Mouse (Mus musculus): ENCODE measurements at regions not wholly inside any gene's neighbourhood (a gene's known extent, or its start where the extent isn't known, plus 50 kb on each side); places are given as distances from the start of the nearest gene placed in this dataset.

- H3K9me3 ChIP-seq (ENCODE audit: control insufficient read depth, low read length): no peaks in the 10 kb centered on the region
- WGBS: 61% methylated on average over 5 of the region's 5 CpGs
- H3K4me1 ChIP-seq (replicated peaks; ENCODE audit: control insufficient read depth, insufficient read depth, low read length): 0 out of 2 replicates have a peak, but pooled peaks cover 6% of the 10 kb centered on the region
- no peak overlapping the region for H3K9ac ChIP-seq
- H3K27me3 ChIP-seq (ENCODE audit: control insufficient read depth, insufficient read depth, low read length): no peaks in the 10 kb centered on the region
- peak; percentile 43 for DNase-seq (ENCODE audit: low spot score)
- H3K27ac ChIP-seq: no peak overlapping the region
- no peaks in the 10 kb centered on the region for H3K36me3 ChIP-seq (replicated peaks; ENCODE audit: control insufficient read depth, insufficient read depth)
- no peak for ATAC-seq (ENCODE audit: low FRiP score)
- H3K4me3 ChIP-seq (replicated peaks; ENCODE audit: low read length): no peak overlapping the region
- H3K4me2 ChIP-seq (replicated peaks): no peak overlapping the region
Observed at GRCm38 (mm10) chr5:126599561-126599960, 642.0 kb upstream of the Tmem132c start.

DNA sequence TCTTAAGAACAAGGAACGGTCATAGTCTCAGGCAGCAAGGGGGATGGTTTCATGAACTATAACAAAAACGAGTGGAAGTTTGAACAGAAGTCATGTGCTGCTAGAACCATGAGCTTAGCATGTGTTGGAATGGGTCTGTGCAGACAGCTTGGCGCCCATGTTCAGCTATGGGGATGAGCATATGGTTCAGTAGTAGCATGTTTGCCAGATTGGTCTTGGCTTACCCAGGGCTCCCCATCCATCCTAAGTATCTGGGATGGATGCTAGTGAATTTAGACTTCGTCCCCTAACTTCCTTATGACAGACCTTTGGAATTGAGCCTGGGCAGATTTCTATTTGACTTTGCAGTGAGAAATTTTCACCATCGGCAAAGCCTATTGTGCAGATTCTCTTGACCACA, 634.9 kb upstream of the Tmem132c start:
- DNase-seq (ENCODE audit: low spot score) (no peak), ATAC-seq (ENCODE audit: low FRiP score) (no peak)
- no peaks in the 10 kb centered on the region for H3K27me3 ChIP-seq (ENCODE audit: control insufficient read depth, insufficient read depth, low read length)
- no peak overlapping the region for H3K27ac ChIP-seq
- no peaks in the 10 kb centered on the region for H3K36me3 ChIP-seq (replicated peaks; ENCODE audit: control insufficient read depth, insufficient read depth)
- H3K9ac ChIP-seq: no peak overlapping the region
- 89% methylated on average over 5 of the region's 5 CpGs for WGBS
- H3K4me2 ChIP-seq (replicated peaks): no peak overlapping the region
- H3K9me3 ChIP-seq (ENCODE audit: control insufficient read depth, low read length): no peaks in the 10 kb centered on the region
- no peaks in the 10 kb centered on the region for H3K4me1 ChIP-seq (replicated peaks; ENCODE audit: control insufficient read depth, insufficient read depth, low read length)
- H3K4me3 ChIP-seq (replicated peaks; ENCODE audit: low read length): no peak overlapping the region

DNA sequence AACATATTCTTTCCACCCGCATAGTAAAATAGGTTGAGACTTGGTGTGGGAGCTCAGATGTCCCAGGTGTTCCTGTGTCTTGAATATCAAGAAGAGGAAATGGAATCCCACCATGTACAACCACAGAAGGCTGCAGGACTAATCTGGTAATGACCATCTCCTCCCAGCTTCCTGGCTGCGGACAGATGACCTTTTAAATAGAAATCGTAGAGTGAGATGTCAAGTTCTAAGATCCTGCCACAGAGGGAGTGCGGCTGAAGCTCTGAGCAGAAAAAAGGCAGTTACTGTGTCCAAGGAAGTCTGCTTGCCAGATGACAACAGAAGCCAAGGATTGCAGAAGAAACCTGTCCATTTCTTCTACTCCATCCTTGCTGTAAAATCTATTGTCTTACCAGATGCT, 629.0 kb upstream of the Tmem132c start:
- ATAC-seq (ENCODE audit: low FRiP score) (no peak), DNase-seq (ENCODE audit: low spot score) (no peak)
- Histone ChIP-seq H3K4me1 (replicated peaks; ENCODE audit: control insufficient read depth, insufficient read depth, low read length) (no peaks in the 10 kb centered on the region), H3K9me3 (ENCODE audit: control insufficient read depth, low read length) (no peaks in the 10 kb centered on the region), H3K4me2 (replicated peaks) (no peak overlapping the region), H3K27ac (no peak overlapping the region), H3K27me3 (ENCODE audit: control insufficient read depth, insufficient read depth, low read length) (no peaks in the 10 kb centered on the region), H3K9ac (no peak overlapping the region), H3K36me3 (replicated peaks; ENCODE audit: control insufficient read depth, insufficient read depth) (no peaks in the 10 kb centered on the region), H3K4me3 (replicated peaks; ENCODE audit: low read length) (no peak overlapping the region)
- 93% methylated on average over 4 of the region's 4 CpGs for WGBS

DNA sequence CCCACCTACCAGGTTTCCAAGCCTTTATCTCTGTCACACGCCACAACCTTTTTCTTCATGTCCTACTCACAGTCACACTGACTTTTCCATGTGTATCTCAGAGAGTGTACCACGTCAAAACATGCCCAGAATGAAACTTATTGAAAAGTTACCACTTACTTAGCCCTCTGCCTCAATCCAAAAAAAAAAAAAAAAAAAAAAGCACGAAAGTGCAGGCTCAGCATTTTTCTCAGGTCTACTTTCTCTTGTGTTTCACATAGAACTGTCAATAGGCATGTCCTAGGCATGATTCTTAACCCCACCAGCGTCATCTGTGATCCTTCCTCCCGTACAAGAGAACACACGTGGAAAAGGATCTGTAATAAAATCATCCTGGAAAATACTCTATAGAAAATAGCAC, 619.1 kb upstream of the Tmem132c start:
- Histone ChIP-seq H3K9ac (no peak overlapping the region), H3K4me3 (replicated peaks; ENCODE audit: low read length) (no peak overlapping the region), H3K36me3 (replicated peaks; ENCODE audit: control insufficient read depth, insufficient read depth) (no peaks in the 10 kb centered on the region), H3K9me3 (ENCODE audit: control insufficient read depth, low read length) (no peaks in the 10 kb centered on the region), H3K4me2 (replicated peaks) (no peak overlapping the region), H3K4me1 (replicated peaks; ENCODE audit: control insufficient read depth, insufficient read depth, low read length) (no peaks in the 10 kb centered on the region), H3K27me3 (ENCODE audit: control insufficient read depth, insufficient read depth, low read length) (no peaks in the 10 kb centered on the region), H3K27ac (no peak overlapping the region)
- WGBS: 84% methylated on average over 6 of the region's 6 CpGs
- no peak for ATAC-seq (ENCODE audit: low FRiP score)
- no peak for DNase-seq (ENCODE audit: low spot score)

DNA sequence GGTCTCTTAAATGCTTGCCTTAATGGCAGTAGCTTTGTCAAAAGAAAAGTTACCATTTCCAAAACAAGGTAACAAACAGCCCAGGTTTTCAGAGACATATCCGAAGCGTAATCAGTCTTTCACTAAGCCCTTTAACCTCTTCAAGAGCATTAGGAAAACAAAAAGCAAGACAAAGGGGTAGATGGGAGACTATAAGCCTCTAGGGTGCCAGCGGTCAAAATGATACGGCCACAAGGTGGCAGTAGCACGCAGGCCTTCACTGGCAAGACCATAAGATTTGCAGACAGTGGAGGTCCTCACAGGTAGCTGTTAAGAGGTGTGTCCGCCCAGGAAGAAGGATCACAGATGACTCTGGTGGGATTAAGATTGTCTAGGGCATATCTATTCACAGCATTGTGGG, 618.4 kb upstream of the Tmem132c start:
- Histone ChIP-seq H3K4me1 (replicated peaks; ENCODE audit: control insufficient read depth, insufficient read depth, low read length) (no peaks in the 10 kb centered on the region), H3K9ac (no peak overlapping the region), H3K36me3 (replicated peaks; ENCODE audit: control insufficient read depth, insufficient read depth) (no peaks in the 10 kb centered on the region), H3K4me3 (replicated peaks; ENCODE audit: low read length) (no peak overlapping the region), H3K4me2 (replicated peaks) (no peak overlapping the region), H3K9me3 (ENCODE audit: control insufficient read depth, low read length) (no peaks in the 10 kb centered on the region), H3K27me3 (ENCODE audit: control insufficient read depth, insufficient read depth, low read length) (no peaks in the 10 kb centered on the region), H3K27ac (no peak overlapping the region)
- no peak for ATAC-seq (ENCODE audit: low FRiP score)
- 11% methylated on average over 6 of the region's 6 CpGs for WGBS
- peak; percentile 68 for DNase-seq (ENCODE audit: low spot score)

DNA sequence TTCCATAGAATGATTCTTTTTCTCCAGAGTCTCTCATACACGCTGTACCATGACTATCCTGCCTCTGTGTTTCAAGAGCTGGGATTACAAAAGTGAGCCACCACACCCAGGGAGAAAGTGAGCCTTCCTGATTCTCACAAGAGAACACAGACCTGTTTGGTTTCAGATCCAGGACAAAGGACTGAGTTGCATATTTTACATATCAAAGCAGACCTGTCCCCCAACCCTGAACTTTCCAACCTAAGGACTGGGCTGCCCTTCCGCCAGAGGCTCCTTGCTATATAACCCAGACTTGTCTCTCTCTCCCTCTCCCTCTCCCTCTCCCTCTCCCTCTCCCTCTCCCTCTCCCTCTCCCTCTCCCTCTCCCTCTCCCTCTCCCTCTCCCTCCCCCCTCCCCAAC, 611.8 kb upstream of the Tmem132c start:
- Histone ChIP-seq H3K4me2 (replicated peaks) (no peak overlapping the region), H3K9me3 (ENCODE audit: control insufficient read depth, low read length) (no peaks in the 10 kb centered on the region), H3K4me3 (replicated peaks; ENCODE audit: low read length) (no peak overlapping the region), H3K9ac (no peak overlapping the region), H3K27me3 (ENCODE audit: control insufficient read depth, insufficient read depth, low read length) (no peaks in the 10 kb centered on the region), H3K36me3 (replicated peaks; ENCODE audit: control insufficient read depth, insufficient read depth) (no peaks in the 10 kb centered on the region), H3K27ac (no peak overlapping the region), H3K4me1 (replicated peaks; ENCODE audit: control insufficient read depth, insufficient read depth, low read length) (no peaks in the 10 kb centered on the region)
- WGBS: 22% methylated on average over 2 of the region's 2 CpGs
- no peak for DNase-seq (ENCODE audit: low spot score)
- no peak for ATAC-seq (ENCODE audit: low FRiP score)

GRCm38 (mm10) chr5:126650415-126650814, 591.2 kb upstream of the Tmem132c start:
- no peaks in the 10 kb centered on the region for H3K27me3 ChIP-seq (ENCODE audit: control insufficient read depth, insufficient read depth, low read length)
- no peak for DNase-seq (ENCODE audit: low spot score)
- H3K9me3 ChIP-seq (ENCODE audit: control insufficient read depth, low read length): no peaks in the 10 kb centered on the region
- H3K36me3 ChIP-seq (replicated peaks; ENCODE audit: control insufficient read depth, insufficient read depth): no peaks in the 10 kb centered on the region
- WGBS: 79% methylated on average over 7 of the region's 7 CpGs
- H3K9ac ChIP-seq: no peak overlapping the region
- H3K4me1 ChIP-seq (replicated peaks; ENCODE audit: control insufficient read depth, insufficient read depth, low read length): no peaks in the 10 kb centered on the region
- no peak for ATAC-seq (ENCODE audit: low FRiP score)
- no peak overlapping the region for H3K4me3 ChIP-seq (replicated peaks; ENCODE audit: low read length)
- no peak overlapping the region for H3K27ac ChIP-seq
- H3K4me2 ChIP-seq (replicated peaks): no peak overlapping the region

DNA sequence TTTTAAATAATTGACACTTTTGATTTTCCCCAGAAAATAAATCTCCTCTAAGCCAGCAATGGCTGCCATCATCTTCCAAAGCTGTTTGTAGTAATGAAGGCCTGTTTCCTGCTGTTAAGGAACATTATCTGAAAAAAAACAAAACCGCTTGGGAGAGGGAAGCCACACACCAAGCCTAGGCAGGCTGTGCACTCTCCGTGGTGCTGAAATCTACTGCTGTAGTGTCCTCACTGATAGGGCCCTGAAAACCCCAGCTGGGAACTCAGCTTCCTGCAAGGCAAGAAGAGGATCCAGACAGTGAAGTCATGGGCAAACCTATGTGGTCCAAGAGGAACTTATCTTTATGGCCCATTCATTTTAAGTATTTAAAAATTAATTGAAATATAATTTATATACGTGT, 590.2 kb upstream of the Tmem132c start:
- ATAC-seq (ENCODE audit: low FRiP score): no peak

GRCm38 (mm10) chr5:126662648-126663047, 579.0 kb upstream of the Tmem132c start:
- DNase-seq (ENCODE audit: low spot score): no peak
- no peak overlapping the region for H3K27ac ChIP-seq
- ATAC-seq (ENCODE audit: low FRiP score): no peak
- WGBS: 91% methylated on average over 4 of the region's 4 CpGs
- no peaks in the 10 kb centered on the region for H3K4me1 ChIP-seq (replicated peaks; ENCODE audit: control insufficient read depth, insufficient read depth, low read length)
- no peaks in the 10 kb centered on the region for H3K9me3 ChIP-seq (ENCODE audit: control insufficient read depth, low read length)
- no peaks in the 10 kb centered on the region for H3K36me3 ChIP-seq (replicated peaks; ENCODE audit: control insufficient read depth, insufficient read depth)
- H3K4me3 ChIP-seq (replicated peaks; ENCODE audit: low read length): no peak overlapping the region
- no peak overlapping the region for H3K9ac ChIP-seq
- no peak overlapping the region for H3K4me2 ChIP-seq (replicated peaks)
- no peaks in the 10 kb centered on the region for H3K27me3 ChIP-seq (ENCODE audit: control insufficient read depth, insufficient read depth, low read length)

More for the DNA sequence above, 590.2 kb upstream of the Tmem132c start:
- H3K9ac ChIP-seq: no peak overlapping the region
- no peaks in the 10 kb centered on the region for H3K4me1 ChIP-seq (replicated peaks; ENCODE audit: control insufficient read depth, insufficient read depth, low read length)
- peak; percentile 42 for DNase-seq (ENCODE audit: low spot score)
- H3K27me3 ChIP-seq (ENCODE audit: control insufficient read depth, insufficient read depth, low read length): no peaks in the 10 kb centered on the region
- 17% methylated on average over 3 of the region's 3 CpGs for WGBS
- no peak overlapping the region for H3K4me3 ChIP-seq (replicated peaks; ENCODE audit: low read length)
- no peak overlapping the region for H3K4me2 ChIP-seq (replicated peaks)
- no peak overlapping the region for H3K27ac ChIP-seq
- no peaks in the 10 kb centered on the region for H3K36me3 ChIP-seq (replicated peaks; ENCODE audit: control insufficient read depth, insufficient read depth)
- no peaks in the 10 kb centered on the region for H3K9me3 ChIP-seq (ENCODE audit: control insufficient read depth, low read length)

DNA sequence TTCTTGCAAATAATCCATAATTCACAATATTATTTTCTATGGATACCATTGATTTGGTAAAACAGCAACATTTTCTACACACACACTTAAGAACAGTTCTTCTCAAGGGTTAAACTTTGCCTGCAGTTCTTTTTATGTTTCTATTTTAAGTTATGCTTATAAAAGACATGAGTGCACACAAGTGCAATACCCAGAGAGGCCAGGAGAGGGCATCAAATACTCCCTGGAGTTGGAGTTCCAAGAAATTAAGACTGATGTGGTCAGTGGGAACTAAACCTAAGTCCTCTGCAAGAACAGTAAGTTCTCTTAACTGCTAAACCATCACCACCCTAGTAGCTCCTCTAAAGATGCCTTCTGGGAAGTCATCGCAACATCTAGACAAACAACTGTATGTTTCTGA, 570.5 kb upstream of the Tmem132c start:
- H3K4me3 ChIP-seq (replicated peaks; ENCODE audit: low read length): no peak overlapping the region
- H3K9ac ChIP-seq: no peak overlapping the region
- 82% methylated on average over 1 of the region's 1 CpGs for WGBS
- no peak overlapping the region for H3K4me2 ChIP-seq (replicated peaks)
- no peaks in the 10 kb centered on the region for H3K36me3 ChIP-seq (replicated peaks; ENCODE audit: control insufficient read depth, insufficient read depth)
- H3K27ac ChIP-seq: no peak overlapping the region
- H3K27me3 ChIP-seq (ENCODE audit: control insufficient read depth, insufficient read depth, low read length): no peaks in the 10 kb centered on the region
- H3K4me1 ChIP-seq (replicated peaks; ENCODE audit: control insufficient read depth, insufficient read depth, low read length): no peaks in the 10 kb centered on the region
- ATAC-seq (ENCODE audit: low FRiP score) (no peak), DNase-seq (ENCODE audit: low spot score) (peak; percentile 57)
- no peaks in the 10 kb centered on the region for H3K9me3 ChIP-seq (ENCODE audit: control insufficient read depth, low read length)
